Mouse (Mus musculus): Measurements from ENCODE around the gene Prss57.

The Prss57 gene

DNA sequence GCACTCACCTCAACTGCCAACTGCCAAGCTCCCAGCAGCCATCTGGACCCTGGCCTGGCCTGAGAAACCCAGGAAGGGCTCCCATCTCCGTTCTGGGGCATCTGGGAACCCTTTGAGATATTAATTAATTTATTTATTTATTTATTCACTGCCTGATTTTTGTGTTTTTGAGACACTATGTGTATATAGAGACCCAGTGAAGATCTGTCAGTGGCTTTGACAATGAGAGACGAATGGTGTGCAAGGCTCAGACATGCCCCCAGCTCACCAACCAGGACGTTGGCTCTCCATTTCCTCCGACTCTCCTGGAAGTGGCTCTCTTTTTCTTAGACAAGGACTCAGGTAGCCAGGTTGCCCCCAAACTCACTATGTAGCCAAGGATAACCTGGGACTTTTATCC, at the start of gene Prss57:
Prss57 (minus strand) TSS at position 101 of the 400 bp plus-strand sequence.
- in situ Hi-C loops (cut with MboI, MseI): loop anchor here (10.0 kb wide), 1 partner anchor 386 kb away; no protein-coding TSS in a partner anchor

- in situ Hi-C loops (cut with MboI, MseI): no loop called here
These were observed 49.3 kb upstream of the Prss57 start for GRCm38 (mm10) chr10:79840091-79840490.

GRCm38 (mm10) chr10:79838151-79838550, 47.4 kb upstream of the Prss57 start:
- in situ Hi-C loops (cut with MboI, MseI): no loop called here

GRCm38 (mm10) chr10:79836918-79837317, 46.2 kb upstream of the Prss57 start:
- in situ Hi-C loops (cut with MboI, MseI): no loop called here

GRCm38 (mm10) chr10:79834769-79835398, 44.1 kb upstream of the Prss57 start:
- in situ Hi-C loops (cut with MboI, MseI): no loop called here

- in situ Hi-C loops (cut with MboI, MseI): no loop called here
These were observed 42.0 kb upstream of the Prss57 start for GRCm38 (mm10) chr10:79832786-79833181.

GRCm38 (mm10) chr10:79832026-79832785, 41.4 kb upstream of the Prss57 start:
- in situ Hi-C loops (cut with MboI, MseI): no loop called here

GRCm38 (mm10) chr10:79831583-79831982, 40.8 kb upstream of the Prss57 start:
- in situ Hi-C loops (cut with MboI, MseI): no loop called here

DNA sequence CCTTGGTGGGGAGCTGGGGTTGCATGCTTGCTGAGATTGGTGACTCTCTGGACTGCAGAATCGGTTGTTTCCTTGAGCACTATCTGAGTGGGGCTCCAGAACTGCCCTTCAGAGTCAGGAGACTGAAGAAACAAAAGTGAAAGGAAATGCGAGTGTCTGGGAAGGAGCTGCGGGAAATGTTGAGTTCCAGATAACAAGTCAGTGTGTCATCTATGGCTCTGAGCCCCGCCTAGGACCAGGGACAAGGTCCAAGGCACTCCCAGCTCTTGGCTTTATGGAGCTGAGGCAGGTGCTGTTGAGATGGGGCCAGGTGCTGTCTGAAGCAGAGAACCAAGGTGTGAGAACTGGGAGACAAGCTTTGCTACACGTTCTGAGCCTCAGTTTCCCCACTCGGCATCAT, 33.7 kb upstream of the Prss57 start:
- in situ Hi-C loops (cut with MboI, MseI): no loop called here

- in situ Hi-C loops (cut with MboI, MseI): no loop called here
These were observed 32.2 kb upstream of the Prss57 start for GRCm38 (mm10) chr10:79823011-79823410.

DNA sequence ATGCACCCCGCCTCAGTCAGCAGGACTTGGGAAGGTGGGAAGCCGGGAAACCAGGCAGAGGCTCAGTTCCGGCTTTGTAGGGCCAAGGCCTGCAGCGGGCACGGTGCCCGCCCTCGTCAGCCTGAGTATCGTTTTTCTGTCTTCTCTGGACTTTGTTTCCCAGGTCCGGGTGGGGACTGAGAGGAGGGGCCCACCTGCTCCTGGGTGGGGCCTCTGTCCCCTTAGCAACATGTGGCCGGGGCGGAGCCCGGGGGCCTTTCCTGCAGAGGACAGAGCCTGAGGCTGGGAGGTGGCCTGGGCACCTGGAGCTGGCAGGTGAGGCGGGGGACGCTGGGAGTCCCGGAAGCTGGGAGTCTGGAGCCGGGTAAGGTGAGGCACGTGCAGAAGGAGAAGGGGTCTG, 31.6 kb upstream of the Prss57 start:
- in situ Hi-C loops (cut with MboI, MseI): no loop called here

- in situ Hi-C loops (cut with MboI, MseI): no loop called here
These were observed 31.0 kb upstream of the Prss57 start for GRCm38 (mm10) chr10:79821731-79822130.

DNA sequence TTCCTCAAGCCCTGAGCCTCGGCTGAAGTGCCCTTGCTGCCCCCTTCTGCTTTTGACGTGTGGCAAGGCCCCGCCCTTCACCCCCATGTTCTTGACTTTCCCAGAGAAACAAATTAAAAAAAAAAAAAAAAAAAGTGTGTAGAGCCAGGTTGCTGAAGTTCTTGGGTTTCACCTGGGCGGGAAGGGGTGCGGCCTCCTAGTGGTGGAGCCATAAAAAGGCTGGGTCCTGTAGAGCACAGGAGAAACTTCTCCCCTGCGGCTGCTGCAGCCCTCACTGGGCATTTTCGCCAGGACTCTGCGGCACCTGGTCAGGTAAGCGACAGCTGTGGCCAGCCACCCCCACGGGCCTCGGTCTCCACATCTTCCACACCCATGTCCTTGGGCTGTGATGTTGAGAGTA, 30.0 kb upstream of the Prss57 start, which contains the start of gene Misp:
Misp (plus strand) TSS at position 208 of the 400 bp plus-strand sequence.
- in situ Hi-C loops (cut with MboI, MseI): no loop called here

- in situ Hi-C loops (cut with MboI, MseI): no loop called here
These were observed 29.5 kb upstream of the Prss57 start for GRCm38 (mm10) chr10:79820277-79820676.

GRCm38 (mm10) chr10:79819606-79820005, 28.8 kb upstream of the Prss57 start:
- in situ Hi-C loops (cut with MboI, MseI): no loop called here

- in situ Hi-C loops (cut with MboI, MseI): no loop called here
These were observed 27.5 kb upstream of the Prss57 start for GRCm38 (mm10) chr10:79818225-79818624.

GRCm38 (mm10) chr10:79817111-79817510, 26.4 kb upstream of the Prss57 start:
- in situ Hi-C loops (cut with MboI, MseI): no loop called here

GRCm38 (mm10) chr10:79815671-79816494, 25.1 kb upstream of the Prss57 start:
- in situ Hi-C loops (cut with MboI, MseI): no loop called here

DNA sequence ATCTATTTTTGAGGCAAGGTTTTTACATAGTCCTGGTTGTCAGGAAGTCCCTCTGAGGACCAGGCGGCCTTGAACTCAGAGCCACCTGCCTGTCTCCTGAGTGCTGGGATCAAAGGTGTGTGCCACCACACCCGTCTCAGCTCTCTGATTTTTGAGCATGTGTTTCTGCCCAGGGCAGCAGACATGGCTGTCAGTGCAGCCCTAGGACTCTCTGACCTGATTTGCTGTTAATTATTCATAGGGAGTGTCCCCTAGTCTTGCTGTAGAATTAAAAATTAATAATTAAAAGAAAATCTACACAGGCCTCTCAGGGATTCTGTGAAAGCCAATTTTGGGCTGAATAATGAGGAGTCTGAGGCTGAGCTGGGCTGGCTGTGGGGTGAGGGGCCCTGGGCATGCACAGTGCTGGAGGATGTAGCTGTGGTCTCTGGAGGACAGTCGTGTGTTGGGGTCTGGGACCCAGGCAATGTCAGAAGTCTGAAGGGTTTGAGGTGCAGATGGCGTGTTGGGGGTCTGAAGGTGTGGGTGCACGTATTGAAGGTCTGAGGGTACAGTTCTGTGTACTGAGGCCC, 23.6 kb upstream of the Prss57 start:
- in situ Hi-C loops (cut with MboI, MseI): no loop called here

- in situ Hi-C loops (cut with MboI, MseI): no loop called here
These were observed 21.2 kb upstream of the Prss57 start for GRCm38 (mm10) chr10:79811736-79812637.

GRCm38 (mm10) chr10:79808728-79809127, 18.0 kb upstream of the Prss57 start:
- in situ Hi-C loops (cut with MboI, MseI): no loop called here

All from T-helper 1 cell (primary cell).